Mouse (Mus musculus): ENCODE measurements around the gene Pik3r5.

The Pik3r5 gene

DNA sequence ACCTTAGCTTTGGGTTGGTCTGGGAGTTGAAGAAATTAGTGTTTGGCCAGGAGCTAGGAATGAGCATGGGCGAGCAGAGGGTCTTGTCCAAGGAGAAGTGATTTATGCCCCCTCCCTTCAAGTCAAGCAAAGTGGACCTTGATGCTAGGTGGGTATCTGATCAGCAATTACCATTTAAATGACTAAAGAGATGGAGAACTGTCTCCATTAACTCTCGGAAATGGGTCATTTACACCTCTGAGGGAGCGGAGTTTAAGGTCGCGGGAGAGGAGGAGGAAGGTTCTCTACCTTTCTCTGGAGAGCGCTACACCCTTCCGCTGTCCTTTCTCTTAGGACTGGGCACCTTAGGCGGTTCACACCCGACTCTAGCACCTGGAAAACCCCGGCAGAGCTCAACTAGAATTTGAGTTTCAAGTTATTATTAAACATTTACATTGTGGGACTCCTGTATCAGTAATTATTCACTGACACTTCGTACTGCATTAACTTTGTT is 31.1 kb upstream of the Pik3r5 start, which contains the start of gene Ntn1:
TSS of gene Ntn1 (minus strand) at position 97 of the 493 bp plus-strand sequence.
- CTCF ChIA-PET, result no interaction called here

DNA sequence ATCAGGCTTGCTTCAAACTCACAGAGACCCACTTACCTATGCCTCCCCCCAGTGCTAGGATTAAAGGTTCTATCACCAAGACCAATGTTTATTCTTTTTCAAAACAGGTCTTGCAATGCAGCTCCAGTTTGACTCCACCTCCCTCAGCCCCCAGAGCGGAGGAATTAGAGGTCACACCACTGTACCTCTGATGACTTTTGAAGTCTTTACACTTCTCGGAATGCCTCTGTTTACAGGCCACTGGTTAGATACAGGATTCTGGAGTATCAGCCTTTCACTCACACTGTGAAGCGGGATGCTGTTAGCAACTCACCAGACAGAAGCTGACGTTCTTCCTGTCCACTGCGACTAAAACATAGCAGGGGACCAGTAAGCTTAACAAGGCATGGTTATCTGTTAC is 30.5 kb upstream of the Pik3r5 start:
- CTCF ChIA-PET, result no interaction called here

DNA sequence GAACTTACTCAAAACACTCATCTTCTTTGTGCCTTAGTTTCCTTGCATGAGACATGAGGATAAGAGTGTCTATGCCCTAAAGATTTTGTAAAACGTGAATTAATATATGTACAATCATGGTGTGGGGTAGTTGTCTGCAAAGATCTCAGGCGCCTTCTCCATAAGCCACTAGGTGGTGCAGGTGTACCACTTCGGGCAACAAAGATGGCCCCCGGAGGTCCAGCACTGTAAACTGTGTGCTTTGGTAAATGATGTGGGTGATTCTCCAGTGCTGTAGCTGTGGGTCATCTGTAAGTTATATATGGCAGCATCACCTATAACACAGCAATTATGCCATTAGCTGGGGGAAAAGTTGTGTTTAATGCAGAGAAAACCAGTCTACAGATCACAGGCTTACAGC is 27.7 kb upstream of the Pik3r5 start:
- CTCF ChIA-PET, result no interaction called here

DNA sequence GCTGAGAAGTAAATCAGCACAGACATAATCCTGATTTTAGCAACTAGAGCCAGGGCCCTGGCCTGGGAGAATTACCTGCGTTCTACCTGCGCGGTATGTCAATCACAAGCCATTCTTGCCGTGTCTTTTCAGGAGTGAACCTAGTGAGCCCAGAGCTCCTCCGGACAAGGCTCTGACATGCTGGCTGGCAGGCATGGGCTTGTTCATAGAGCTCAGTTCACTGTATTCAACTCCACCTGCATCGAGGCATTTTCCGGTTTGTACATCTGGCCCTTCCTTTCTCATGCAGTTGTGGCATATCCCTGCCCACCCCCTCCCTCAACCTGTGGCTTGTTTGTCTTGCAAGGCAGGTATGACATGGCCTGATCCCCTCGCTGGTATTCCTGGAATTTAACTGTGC is 26.3 kb upstream of the Pik3r5 start:
- CTCF ChIA-PET, result no interaction called here

DNA sequence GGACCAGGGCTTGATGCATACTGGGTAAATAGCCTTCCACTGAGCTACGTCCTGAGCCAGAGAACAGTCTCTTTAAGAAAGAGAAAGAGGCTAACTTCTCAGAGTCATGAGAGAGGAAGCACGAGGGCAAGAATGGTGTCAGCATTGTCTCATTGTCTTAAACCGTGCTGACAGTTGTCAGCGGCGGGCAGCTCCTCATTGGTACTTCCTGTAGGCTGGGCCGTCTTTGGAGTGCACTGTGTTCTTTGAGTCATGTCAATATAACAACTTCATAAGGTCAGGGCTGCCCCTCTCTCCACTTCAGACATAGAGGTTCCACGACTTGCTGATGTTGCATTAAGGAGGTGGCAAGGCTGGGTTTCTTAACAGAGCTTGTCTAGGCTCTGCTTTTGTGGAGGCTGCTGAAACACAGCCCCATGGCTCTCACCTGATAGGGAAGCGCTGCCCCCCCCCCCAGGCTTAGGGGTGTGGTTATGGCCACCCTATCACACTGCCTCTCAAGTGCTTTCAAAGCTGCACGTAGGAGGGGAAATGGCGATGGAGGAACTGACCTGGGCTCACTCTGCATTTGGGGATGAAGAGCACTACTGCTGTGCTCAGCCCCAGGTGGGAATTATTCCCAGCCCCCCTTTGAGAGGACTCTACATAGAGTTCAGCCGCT is 24.5 kb upstream of the Pik3r5 start:
- CTCF ChIA-PET, result interaction anchor here (0.6 to 0.8 kb wide), 2 partner anchors 10 to 20 kb away, joined by 4 read pairs; no protein-coding TSS in a partner anchor

DNA sequence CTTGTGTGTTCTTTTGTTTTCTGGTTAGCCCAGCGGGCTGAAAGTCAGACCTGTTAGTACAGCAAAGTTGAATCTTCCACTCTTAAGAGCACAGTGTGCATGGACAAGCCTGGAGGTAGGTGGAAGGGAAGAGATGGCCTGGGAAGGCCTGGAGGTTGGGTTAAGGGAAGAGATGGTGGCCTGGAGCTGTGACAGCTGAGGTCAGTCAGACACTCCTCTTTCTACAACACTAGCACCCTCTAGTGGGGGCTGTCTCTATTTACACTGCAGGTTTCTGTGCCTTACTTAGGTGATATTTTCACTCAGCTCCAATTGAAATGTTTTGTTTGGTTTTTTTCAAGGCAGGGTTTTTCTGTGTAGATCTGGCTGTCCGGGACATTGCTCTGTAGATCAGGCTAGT is 23.8 kb upstream of the Pik3r5 start:
- CTCF ChIA-PET, result no interaction called here

DNA sequence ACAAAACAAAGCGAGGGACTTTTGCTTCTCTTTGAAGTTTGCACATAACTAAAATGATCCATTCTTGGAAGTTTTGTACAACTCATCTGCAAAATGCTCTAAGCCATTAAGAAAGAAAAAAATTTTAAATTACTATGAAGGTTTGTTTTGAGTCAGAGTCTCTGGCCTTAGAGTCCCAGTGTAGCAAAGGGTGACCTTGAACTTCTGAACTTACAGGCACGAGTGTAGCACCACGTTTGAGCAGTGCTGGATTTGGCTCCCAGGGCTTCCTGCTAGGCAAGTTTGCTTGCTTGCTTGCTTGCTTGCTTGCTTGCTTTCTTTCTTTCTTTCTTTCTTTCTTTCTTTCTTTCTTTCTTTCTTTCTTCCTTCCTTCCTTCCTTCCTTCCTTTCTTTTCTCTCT is 14.9 kb upstream of the Pik3r5 start:
- CTCF ChIA-PET, result interaction anchor here (0.9 to 1.0 kb wide), 2 partner anchors 10 to 132 kb away, joined by 3 to 4 read pairs; no protein-coding TSS in a partner anchor

DNA sequence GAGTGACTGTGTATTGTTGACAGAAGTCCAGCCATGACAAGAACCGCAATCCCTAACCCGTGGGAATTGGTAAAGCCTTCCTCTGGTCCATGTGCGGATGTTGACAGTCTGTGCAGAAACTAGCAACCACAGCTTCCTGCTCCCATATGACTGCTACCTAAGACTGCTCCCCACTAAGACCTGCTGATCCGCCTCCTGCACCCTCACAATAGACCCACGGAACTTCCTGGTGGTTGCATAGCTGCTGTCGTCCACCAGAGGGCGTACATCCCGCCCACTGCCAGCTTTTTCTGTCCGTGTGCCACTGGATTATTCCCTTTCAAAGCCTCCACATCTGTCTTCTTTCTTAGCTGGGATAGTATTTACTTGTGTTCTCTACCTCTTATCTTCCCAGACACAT is 14.1 kb upstream of the Pik3r5 start:
- CTCF ChIA-PET, result interaction anchor here (0.9 to 1.0 kb wide), 2 partner anchors 11 to 131 kb away, joined by 3 to 4 read pairs; no protein-coding TSS in a partner anchor

DNA sequence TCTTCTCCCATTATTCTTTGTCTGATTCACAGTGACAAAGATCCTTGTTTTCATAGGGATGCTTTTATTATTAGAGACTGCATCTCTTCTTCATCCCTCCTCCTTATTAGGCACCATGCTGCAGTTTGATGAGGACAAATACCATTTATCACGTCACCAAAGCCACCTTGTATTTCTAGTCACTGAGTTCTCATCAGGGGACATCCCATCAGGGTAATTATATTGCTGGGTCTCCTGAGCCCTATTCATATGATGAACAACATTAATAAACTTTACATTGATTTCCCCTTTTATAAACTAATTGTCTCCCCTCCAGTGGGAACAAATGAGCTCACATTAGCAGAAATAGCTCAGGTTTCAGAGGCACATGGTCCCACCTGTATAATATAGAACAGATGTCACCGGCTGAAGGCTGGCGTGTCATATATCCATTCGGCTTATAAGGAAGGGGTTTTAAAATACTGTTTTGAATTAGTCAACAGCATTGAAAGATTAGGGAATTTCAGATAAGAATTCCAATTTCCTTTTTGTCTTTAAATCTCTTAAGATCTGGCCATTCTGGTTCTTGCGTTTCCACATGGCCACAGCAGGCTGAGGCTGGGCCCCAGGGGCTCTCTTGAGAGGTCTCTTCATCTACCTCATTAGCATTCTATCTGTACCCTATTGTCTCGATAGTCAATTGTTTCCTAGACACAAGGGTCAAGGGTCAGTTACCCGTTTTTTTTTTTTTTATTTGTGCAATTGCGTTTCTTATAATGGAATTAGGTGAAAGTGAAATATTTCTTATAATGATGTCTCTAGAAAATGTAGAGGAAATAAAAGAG is 6.2 kb upstream of the Pik3r5 start:
- CTCF ChIA-PET, result interaction anchor here (0.5 kb wide), 1 partner anchor 87 kb away, joined by 4 read pairs; no protein-coding TSS in a partner anchor

DNA sequence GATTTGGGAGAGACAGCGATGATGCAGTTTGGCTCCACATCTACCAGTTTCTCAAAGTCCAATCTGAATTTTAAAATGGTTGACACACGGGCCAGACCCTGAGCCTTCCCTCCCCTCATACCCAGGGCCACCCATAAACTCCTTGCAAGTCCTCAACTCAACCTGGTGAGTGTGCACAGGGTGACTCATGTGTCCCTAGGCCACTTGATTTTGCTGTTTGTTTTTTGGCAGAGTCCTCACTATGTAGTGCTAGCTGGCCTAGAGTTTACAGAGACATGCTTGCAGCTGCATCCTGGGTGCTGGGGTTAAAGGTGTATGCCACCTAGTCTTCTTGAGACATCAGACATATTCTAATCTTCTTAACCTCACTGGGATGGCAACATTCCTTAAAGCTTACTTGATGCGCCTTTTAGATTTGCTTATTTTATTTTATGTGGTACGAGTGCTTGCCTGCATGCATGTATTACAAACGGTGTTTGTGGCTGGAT is 4.8 kb upstream of the Pik3r5 start:
- CTCF ChIA-PET, result interaction anchor here (0.6 kb wide), 2 partner anchors 38 to 43 kb away, joined by 3 to 15 read pairs; no protein-coding TSS in a partner anchor

DNA sequence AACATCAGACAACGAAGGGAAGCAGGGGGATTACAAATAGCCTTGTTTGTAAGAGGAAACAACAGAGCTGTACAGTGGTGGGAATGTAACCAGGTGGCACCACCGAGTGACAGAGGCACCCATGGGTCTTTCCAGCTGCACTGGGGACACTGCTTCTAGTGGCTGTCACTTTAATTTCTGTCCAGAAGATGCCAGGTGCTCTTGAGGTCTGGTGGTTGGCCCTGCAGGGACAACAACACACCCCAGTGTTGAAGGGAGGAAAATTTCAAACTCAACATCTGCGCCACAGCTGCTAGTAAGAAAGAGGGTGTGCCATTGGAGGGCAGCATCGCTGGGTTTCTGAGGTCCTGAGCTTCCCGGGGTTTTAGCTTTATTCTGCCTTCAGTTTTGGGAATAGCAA is 1.3 kb upstream of the Pik3r5 start:
- CTCF ChIA-PET, result interaction anchor here (0.5 to 1.0 kb wide), 2 partner anchors 19 to 304 kb away, joined by 3 to 4 read pairs; no protein-coding TSS in a partner anchor

DNA sequence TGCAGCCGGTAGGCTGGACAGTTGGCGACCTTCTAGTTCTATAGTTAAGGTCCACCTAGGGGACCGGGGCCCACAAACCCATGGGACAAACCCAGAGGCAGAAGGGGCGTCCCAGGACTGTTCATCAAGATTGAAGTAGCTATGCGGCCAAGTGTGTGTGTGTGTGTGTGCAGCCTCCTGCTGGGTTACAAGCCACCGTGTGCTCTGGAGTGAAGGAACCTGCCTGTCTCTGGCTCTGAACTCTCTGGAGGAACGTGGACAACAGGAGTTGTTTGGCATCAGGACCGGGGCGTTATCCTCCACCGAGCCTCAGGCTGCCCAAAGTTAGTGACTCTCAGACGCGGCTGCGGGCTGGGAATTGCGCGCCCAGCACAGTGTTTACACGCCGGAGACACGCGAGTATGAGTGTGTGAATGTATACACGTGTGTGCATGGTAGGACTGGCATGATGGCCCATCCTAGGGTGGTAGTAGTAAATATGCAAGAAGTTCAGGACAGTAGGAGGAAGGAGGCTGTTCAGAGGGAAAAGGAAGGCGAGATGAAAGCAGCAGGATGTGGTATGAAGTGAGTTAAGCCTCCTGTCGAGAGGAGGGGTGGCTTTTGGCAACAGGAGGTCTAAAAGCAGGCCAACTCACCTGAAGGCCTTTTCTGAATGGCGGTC is 570 bp downstream of the Pik3r5 start:
- CTCF ChIA-PET, result interaction anchor here (0.6 kb wide), 1 partner anchor 187 kb away, joined by 3 read pairs; no protein-coding TSS in a partner anchor

DNA sequence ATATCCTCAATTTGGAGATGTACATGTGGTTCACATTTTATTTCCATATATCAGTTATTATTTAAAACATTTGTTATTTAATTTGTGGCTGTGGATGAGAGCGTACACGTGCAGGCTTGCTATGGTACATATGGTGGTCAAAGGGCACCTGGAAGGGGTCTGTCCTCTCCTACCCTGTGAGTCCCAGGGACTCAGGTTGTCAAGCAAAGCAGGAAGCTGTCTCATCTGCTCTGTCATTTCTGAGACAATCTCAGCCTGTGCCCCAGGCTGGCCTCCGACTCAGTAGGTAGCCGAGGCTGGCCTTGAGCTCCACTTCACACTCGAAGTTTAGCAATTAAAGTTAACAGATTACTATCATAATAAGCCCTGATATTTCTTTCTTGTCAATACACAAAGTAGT is 1.6 kb downstream of the Pik3r5 start:
- CTCF ChIA-PET, result interaction anchor here (0.6 kb wide), 2 partner anchors 15 to 268 kb away, joined by 4 to 16 read pairs; no protein-coding TSS in a partner anchor

DNA sequence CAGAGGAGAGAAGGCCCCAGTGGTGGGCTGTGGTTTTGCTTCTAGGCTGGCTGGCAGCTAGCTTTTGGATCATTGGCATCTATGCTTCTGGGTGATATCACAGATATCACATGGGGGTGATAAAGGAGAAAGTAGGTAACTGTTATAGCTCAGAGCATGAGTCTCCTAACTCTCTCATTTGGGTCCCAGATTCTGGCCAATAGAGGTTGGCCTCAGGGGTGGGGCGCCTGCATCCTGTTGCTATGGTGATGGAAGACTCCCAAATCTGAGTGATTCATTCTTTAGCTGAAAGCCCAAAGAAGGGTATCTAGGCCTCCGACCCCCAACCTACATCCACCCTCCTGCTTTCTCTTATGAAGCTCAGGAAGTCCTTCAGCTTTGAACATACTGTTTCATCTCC is 2.8 kb downstream of the Pik3r5 start:
- CTCF ChIA-PET, result interaction anchor here (0.6 to 0.9 kb wide), 2 partner anchors 50 to 1315 kb away, joined by 3 to 4 read pairs; no protein-coding TSS in a partner anchor

DNA sequence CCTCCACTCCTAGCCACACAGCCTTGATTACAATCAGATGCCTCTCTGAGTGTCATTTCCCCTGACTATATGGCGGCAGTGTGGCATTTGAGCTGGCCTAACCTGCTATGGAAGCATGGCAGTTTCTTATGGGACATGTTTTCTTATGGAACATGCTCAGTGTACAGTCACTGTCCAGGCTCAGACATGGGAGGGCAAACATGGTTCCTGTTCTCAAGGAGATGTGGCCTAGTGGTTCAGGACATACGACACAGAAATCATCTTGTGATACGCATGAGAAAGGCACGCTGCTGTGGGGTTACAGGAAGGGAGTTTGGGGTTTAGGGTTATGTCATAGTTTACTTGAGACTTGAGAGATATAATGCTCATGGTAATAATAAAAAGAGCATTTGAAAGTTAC is 3.7 kb downstream of the Pik3r5 start:
- CTCF ChIA-PET, result interaction anchor here (0.6 kb wide), 1 partner anchor 15 kb away, joined by 3 read pairs; no protein-coding TSS in a partner anchor

DNA sequence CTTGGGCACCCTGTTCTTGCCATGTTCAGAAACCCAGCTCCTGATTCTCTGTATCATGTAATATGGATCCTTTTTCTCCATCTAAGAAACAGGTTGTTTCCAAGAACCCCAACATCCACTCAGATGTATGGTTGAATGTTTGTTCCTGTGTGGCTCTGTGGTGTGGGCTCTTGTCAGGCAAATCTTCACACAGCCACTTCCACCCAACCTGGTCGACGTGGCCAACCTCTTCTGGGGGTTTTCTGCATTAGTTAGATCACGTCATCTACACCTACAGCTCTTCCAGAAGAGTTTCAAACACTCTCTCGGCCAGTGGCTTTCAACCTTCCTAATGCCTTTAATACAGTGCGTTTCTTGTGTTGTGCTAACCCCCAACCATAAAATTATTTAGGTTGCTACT is 4.5 kb downstream of the Pik3r5 start:
- CTCF ChIA-PET, result no interaction called here

DNA sequence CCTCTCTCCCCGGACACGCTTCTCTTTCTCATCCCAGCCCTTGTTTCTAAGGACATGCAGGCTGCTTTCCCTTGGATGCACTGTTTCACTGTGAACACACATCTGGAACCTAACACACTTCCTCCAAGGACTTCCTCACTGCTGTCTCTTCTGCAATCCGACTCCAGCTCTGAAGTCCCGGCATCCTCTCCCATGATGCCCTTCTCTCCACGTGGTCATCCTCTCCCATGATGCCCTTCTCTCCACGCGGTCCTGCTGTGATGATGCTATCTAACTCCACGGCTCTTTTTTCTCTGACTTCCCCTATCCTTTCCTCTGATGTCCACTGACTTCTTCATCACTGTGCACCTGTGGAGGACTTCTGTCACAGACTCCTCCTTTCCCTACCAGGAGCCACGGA is 8.2 kb downstream of the Pik3r5 start:
- CTCF ChIA-PET, result no interaction called here

DNA sequence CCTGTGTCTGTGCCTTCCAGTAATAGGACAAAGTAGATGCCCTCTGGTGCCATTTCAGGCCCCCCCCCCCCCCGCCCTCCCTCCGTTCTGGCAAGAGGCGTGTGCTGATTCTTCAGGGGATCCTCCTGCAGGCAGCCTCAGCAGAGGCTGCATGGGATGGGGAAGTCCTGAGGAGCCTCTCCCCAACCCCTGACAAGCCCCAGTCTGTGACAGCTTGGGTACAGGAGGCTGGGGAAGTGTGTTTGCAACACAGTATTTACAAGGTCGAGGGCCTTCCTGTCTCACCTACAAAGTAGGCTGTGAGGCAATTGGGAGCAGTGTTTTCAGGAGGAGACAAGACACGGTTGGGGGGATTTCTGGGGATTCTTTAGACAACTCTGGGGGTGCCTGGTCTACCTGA is 9.0 kb downstream of the Pik3r5 start:
- CTCF ChIA-PET, result no interaction called here

DNA sequence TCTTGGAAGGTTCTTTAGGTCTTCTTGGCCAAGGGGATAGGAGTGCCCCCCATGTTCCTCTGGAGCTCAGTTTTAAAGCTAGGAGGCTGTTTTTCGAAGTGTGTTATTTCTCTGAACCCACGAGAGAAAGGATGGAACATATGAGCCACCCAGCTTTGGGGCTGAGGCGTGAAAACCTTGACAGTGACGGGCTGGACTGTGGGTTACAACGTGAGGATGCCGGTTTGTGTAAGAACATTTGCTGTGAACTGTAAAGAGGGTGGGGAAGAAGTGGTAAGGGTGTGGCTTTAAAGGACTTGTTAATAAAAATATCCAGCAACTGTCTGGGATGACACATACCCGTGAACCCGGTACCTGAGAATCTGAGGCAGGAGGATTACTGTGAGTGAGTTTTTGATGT is 10.4 kb downstream of the Pik3r5 start:
- CTCF ChIA-PET, result no interaction called here

DNA sequence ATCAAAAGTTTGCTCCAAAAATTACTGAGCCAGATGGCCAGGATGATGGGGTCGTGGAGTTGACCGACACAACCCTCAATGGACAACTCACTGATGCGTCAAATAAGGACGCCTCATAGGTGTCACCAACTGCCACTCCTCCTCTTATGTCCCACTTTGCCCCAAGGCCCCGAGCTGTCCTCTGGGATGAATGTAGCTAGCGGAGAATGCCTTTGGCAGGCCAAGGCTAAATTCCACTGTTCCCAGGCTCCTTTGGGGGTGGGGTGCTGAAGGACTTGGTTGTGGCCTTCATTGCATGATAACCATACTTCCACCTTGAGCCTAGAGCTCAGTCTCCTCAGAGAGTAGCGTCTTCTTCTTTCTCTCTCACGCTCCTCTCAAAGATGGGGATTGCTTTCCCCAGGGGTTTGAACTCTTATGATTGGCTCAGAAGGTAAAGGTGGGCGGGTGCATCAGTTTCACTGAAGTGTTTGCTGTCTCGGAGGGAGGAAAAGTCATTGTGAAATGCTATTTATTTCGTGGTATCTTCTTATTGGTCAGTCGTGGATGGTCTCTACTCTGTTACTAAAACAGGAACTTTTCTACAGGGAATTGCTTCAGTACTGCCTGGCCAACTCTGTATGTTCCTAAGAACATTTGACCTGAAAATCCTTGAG is 11.2 kb downstream of the Pik3r5 start:
- CTCF ChIA-PET, result no interaction called here

DNA sequence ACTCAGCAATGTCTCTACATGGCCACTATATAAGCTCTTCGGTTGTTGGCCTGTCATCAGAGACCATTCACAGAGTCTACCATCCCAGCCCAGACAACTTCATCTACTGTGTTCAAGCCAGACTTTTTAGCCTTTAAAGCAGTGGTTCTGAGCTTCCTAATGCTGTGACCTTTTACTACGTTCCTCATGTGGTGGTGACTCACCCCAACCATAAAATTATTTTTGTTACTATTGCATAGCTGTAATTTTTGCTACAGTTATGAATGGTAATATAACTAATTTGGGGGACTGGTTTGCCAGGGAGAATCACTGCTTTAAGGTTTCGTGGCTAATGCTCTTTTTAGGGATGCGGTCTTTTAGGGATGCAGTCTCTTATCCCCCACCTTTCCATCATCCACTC is 14.0 kb downstream of the Pik3r5 start:
- CTCF ChIA-PET, result interaction anchor here (0.8 kb wide), 1 partner anchor 9 kb away, joined by 3 read pairs; no protein-coding TSS in a partner anchor

Data from spleen, embryonic (tissue).